8 mouse cellular contexts compared by ENCODE assay signal in genomic region chrX:7898211-7898610, GRCm38 (mm10). TPM values are rescaled to one million over a fixed set of nuclear protein-coding genes. Genes with fewer than 3 reads are reported as not detected.
DNase-seq lines count a peak whose midpoint lies in the region; ATAC-seq and TF ChIP-seq lines count a peak whose summit lies in the region.

No protein-coding gene starts in this region.

- 23% methylated on average over 13 of the region's 13 CpGs for WGBS in heart, embryonic 13.5 days
- WGBS in forebrain, postnatal 0 days: 42% methylated on average over 13 of the region's 13 CpGs
- 46% methylated on average over 11 of the region's 13 CpGs for WGBS in midbrain, embryonic 11.5 days

- no peak overlapping the region for H3K27ac ChIP-seq in heart, embryonic 13.5 days (replicated peaks)
- H3K27ac ChIP-seq in ES-Bruce4 (ENCODE audit: insufficient read depth, low read length): no peak overlapping the region
- H3K27ac ChIP-seq in forebrain, postnatal 0 days (ENCODE audit: low read depth, low read length): no peak overlapping the region
- no peak overlapping the region for H3K27ac ChIP-seq in midbrain, embryonic 11.5 days (ENCODE audit: low read depth, low read length)

- peak overlapping the region; percentile 71 for H3K4me2 ChIP-seq in heart, embryonic 13.5 days
- peak overlapping the region; percentile 54 for H3K4me2 ChIP-seq in forebrain, postnatal 0 days (ENCODE audit: low read depth)
- peak overlapping the region; percentile 49 for H3K4me2 ChIP-seq in midbrain, embryonic 11.5 days

- no peak for ATAC-seq in heart, embryonic 13.5 days (ENCODE audit: extremely low read depth, insufficient number of reproducible peaks, low FRiP score, low TSS enrichment)
- no peak for ATAC-seq in forebrain, postnatal 0 days
- ATAC-seq in midbrain, embryonic 11.5 days (ENCODE audit: low FRiP score): no peak

- H3K4me1 ChIP-seq in heart, embryonic 13.5 days: peaks cover 10% of the 10 kb centered on the region
- no peaks in the 10 kb centered on the region for H3K4me1 ChIP-seq in ES-Bruce4 (ENCODE audit: control insufficient read depth, insufficient read depth, low read length)
- no peaks in the 10 kb centered on the region for H3K4me1 ChIP-seq in forebrain, postnatal 0 days (ENCODE audit: insufficient read depth)
- H3K4me1 ChIP-seq in midbrain, embryonic 11.5 days (ENCODE audit: control insufficient read depth, insufficient read depth, low read length): no peaks in the 10 kb centered on the region; the same call in 1 of the 2 replicates

- H3K27me3 ChIP-seq in heart, embryonic 13.5 days (replicated peaks): no peaks in the 10 kb centered on the region
- no peaks in the 10 kb centered on the region for H3K27me3 ChIP-seq in ES-Bruce4 (ENCODE audit: control insufficient read depth, insufficient read depth, low read length, poor library complexity, severe bottlenecking)
- H3K27me3 ChIP-seq in forebrain, postnatal 0 days (ENCODE audit: insufficient read depth, low read length): no peaks in the 10 kb centered on the region
- no peaks in the 10 kb centered on the region for H3K27me3 ChIP-seq in midbrain, embryonic 11.5 days (ENCODE audit: control insufficient read depth, insufficient read depth, low read length)

- H3K36me3 ChIP-seq in heart, embryonic 13.5 days: peaks cover 30% of the 10 kb centered on the region
- H3K36me3 ChIP-seq in ES-Bruce4 (ENCODE audit: control insufficient read depth, insufficient read depth, low read length, poor library complexity, severe bottlenecking): peaks cover 6% of the 10 kb centered on the region; the same call in 1 of the 2 replicates
- H3K36me3 ChIP-seq in forebrain, postnatal 0 days (ENCODE audit: insufficient read depth): peaks cover 3% of the 10 kb centered on the region; the same call in 1 of the 2 replicates
- 0 out of 2 replicates have a peak, but pooled peaks cover 3% of the 10 kb centered on the region for H3K36me3 ChIP-seq in midbrain, embryonic 11.5 days (ENCODE audit: control insufficient read depth, insufficient read depth, low read length)

- no peak for DNase-seq in heart, postnatal 14 days
- no peak for DNase-seq in forebrain, postnatal 0 days
- DNase-seq in midbrain, embryonic 11.5 days (ENCODE audit: low spot score, missing footprints): no peak
- DNase-seq in embryo, embryonic 10.5 days (ENCODE audit: low spot score): no peak
- DNase-seq in gastrocnemius, postnatal 25 days: no peak
- DNase-seq in adipocyte (ENCODE audit: low spot score): no peak

- H3K9me3 ChIP-seq in heart, embryonic 13.5 days: no peaks in the 10 kb centered on the region
- H3K9me3 ChIP-seq in ES-Bruce4 (replicated peaks; ENCODE audit: control insufficient read depth, insufficient read depth, low read length, poor library complexity, severe bottlenecking): no peaks in the 10 kb centered on the region
- H3K9me3 ChIP-seq in forebrain, postnatal 0 days (ENCODE audit: low read length): no peaks in the 10 kb centered on the region
- H3K9me3 ChIP-seq in midbrain, embryonic 11.5 days (ENCODE audit: control insufficient read depth, low read length): no peaks in the 10 kb centered on the region

- intact Hi-C loops in heart, postnatal 14 days (cut with DNase I): no loop called here

- no peak for TF ChIP-seq POLR2A in ES-Bruce4 (IDR thresholded peaks at IDR 0.05; ENCODE audit: insufficient read depth, low read length)

- no peak for TF ChIP-seq CTCF in ES-Bruce4 (IDR thresholded peaks at IDR 0.05; ENCODE audit: low read depth, low read length)
- TF ChIP-seq CTCF in forebrain, postnatal 0 days (IDR thresholded peaks at IDR 0.05; ENCODE audit: low read depth): no peak

- TF ChIP-seq EP300 in ES-Bruce4 (IDR thresholded peaks at IDR 0.05; ENCODE audit: insufficient read depth, low read depth, low read length): no peak

- peak overlapping the region; percentile 67 for H3K4me3 ChIP-seq in heart, embryonic 13.5 days
- H3K4me3 ChIP-seq in ES-Bruce4 (ENCODE audit: low read depth, low read length): peak overlapping the region; percentile 87
- peak overlapping the region; percentile 51 for H3K4me3 ChIP-seq in forebrain, postnatal 0 days (ENCODE audit: low read depth, low read length)
- H3K4me3 ChIP-seq in midbrain, embryonic 11.5 days (ENCODE audit: low read depth, low read length): peak overlapping the region; percentile 52

- peak overlapping the region; percentile 80 for H3K9ac ChIP-seq in heart, embryonic 13.5 days
- H3K9ac ChIP-seq in ES-Bruce4 (ENCODE audit: low read depth, poor library complexity, severe bottlenecking): peak overlapping the region; percentile 72
- H3K9ac ChIP-seq in forebrain, postnatal 0 days: peak overlapping the region; percentile 60
- H3K9ac ChIP-seq in midbrain, embryonic 11.5 days (ENCODE audit: low read length): peak overlapping the region; percentile 66

RNA-seq across cellular contexts. Expression of gene Pqbp1, which starts 0.9 kb away (rescaled TPM):
- polyA plus RNA-seq in heart, embryonic 13.5 days (2015; fragmentation: Nextera tagmentation; extraction: Ambion mirVana): 79.0 and 81.7 TPM in 2 replicates
- 10 to 100 TPM; 22.5 to 26.4 TPM for total RNA-seq in heart, postnatal 14 days (2021)
- 83.3 and 87.9 TPM in 2 replicates for polyA plus RNA-seq in ES-Bruce4 (2011; ENCODE audit: insufficient read depth, insufficient read length, low read depth, missing spikeins)
- 125 and 143 TPM in 2 replicates for total RNA-seq in forebrain, postnatal 0 days (2014; rRNA removed)
- polyA plus RNA-seq in forebrain, postnatal 0 days (2015; fragmentation: Nextera tagmentation; extraction: Ambion mirVana): 226 and 229 TPM in 2 replicates
- 143 and 160 TPM in 2 replicates for polyA plus RNA-seq in midbrain, embryonic 11.5 days (2014; fragmentation: Nextera tagmentation; extraction: Ambion mirVana)
- 10 to 100 TPM; 19.5 to 23.1 TPM for total RNA-seq in gastrocnemius, postnatal 25 days (2021)

RNA-seq across cellular contexts. Expression of gene Timm17b, which starts 0.9 kb away (rescaled TPM):
- polyA plus RNA-seq in heart, embryonic 13.5 days (2015; fragmentation: Nextera tagmentation; extraction: Ambion mirVana): 130 and 143 TPM in 2 replicates
- 10 to 100 TPM; 30.8 to 42.9 TPM for total RNA-seq in heart, postnatal 14 days (2021)
- polyA plus RNA-seq in ES-Bruce4 (2011; ENCODE audit: insufficient read depth, insufficient read length, low read depth, missing spikeins): 41.6 and 44.9 TPM in 2 replicates
- 39.6 and 42.9 TPM in 2 replicates for total RNA-seq in forebrain, postnatal 0 days (2014; rRNA removed)
- polyA plus RNA-seq in forebrain, postnatal 0 days (2015; fragmentation: Nextera tagmentation; extraction: Ambion mirVana): 129 and 151 TPM in 2 replicates
- 163 and 179 TPM in 2 replicates for polyA plus RNA-seq in midbrain, embryonic 11.5 days (2014; fragmentation: Nextera tagmentation; extraction: Ambion mirVana)
- 10 to 100 TPM; 37.8 to 38.5 TPM for total RNA-seq in gastrocnemius, postnatal 25 days (2021)

RNA-seq across cellular contexts. Expression of gene Gm10491, which starts 9.4 kb away (rescaled TPM):
- not detected in 2 replicates for polyA plus RNA-seq in heart, embryonic 13.5 days (2015; fragmentation: Nextera tagmentation; extraction: Ambion mirVana)
- not detected for total RNA-seq in heart, postnatal 14 days (2021)
- polyA plus RNA-seq in ES-Bruce4 (2011; ENCODE audit: insufficient read depth, insufficient read length, low read depth, missing spikeins): not detected in 2 replicates
- not detected in 2 replicates for total RNA-seq in forebrain, postnatal 0 days (2014; rRNA removed)
- polyA plus RNA-seq in forebrain, postnatal 0 days (2015; fragmentation: Nextera tagmentation; extraction: Ambion mirVana): not detected in 2 replicates
- not detected in 2 replicates for polyA plus RNA-seq in midbrain, embryonic 11.5 days (2014; fragmentation: Nextera tagmentation; extraction: Ambion mirVana)
- not detected for total RNA-seq in gastrocnemius, postnatal 25 days (2021)

RNA-seq across cellular contexts. Expression of gene Gm10490, which starts 11.1 kb away (rescaled TPM):
- not detected in 2 replicates for polyA plus RNA-seq in heart, embryonic 13.5 days (2015; fragmentation: Nextera tagmentation; extraction: Ambion mirVana)
- not detected for total RNA-seq in heart, postnatal 14 days (2021)
- not detected in 2 replicates for polyA plus RNA-seq in ES-Bruce4 (2011; ENCODE audit: insufficient read depth, insufficient read length, low read depth, missing spikeins)
- total RNA-seq in forebrain, postnatal 0 days (2014; rRNA removed): 1.2 TPM in 1 of 2 replicates, not detected in the other
- not detected in 2 replicates for polyA plus RNA-seq in forebrain, postnatal 0 days (2015; fragmentation: Nextera tagmentation; extraction: Ambion mirVana)
- polyA plus RNA-seq in midbrain, embryonic 11.5 days (2014; fragmentation: Nextera tagmentation; extraction: Ambion mirVana): not detected in 2 replicates
- not detected for total RNA-seq in gastrocnemius, postnatal 25 days (2021)

RNA-seq across cellular contexts. Expression of gene Slc35a2, which starts 14.4 kb away (rescaled TPM):
- polyA plus RNA-seq in heart, embryonic 13.5 days (2015; fragmentation: Nextera tagmentation; extraction: Ambion mirVana): 24.1 and 25.4 TPM in 2 replicates
- total RNA-seq in heart, postnatal 14 days (2021): 10 to 100 TPM; 14.1 to 14.7 TPM
- 25.6 and 31.4 TPM in 2 replicates for polyA plus RNA-seq in ES-Bruce4 (2011; ENCODE audit: insufficient read depth, insufficient read length, low read depth, missing spikeins)
- 36.3 and 39.1 TPM in 2 replicates for total RNA-seq in forebrain, postnatal 0 days (2014; rRNA removed)
- polyA plus RNA-seq in forebrain, postnatal 0 days (2015; fragmentation: Nextera tagmentation; extraction: Ambion mirVana): 34.5 and 40.6 TPM in 2 replicates
- polyA plus RNA-seq in midbrain, embryonic 11.5 days (2014; fragmentation: Nextera tagmentation; extraction: Ambion mirVana): 10.1 and 11.2 TPM in 2 replicates
- 1 to 10 TPM; 7.6 to 8.1 TPM for total RNA-seq in gastrocnemius, postnatal 25 days (2021)
